ENCODE assay signal across 23 mouse cellular contexts in genomic region chr1:78426841-78427240, GRCm38 (mm10).
DNase-seq lines count a peak whose midpoint lies in the region; ATAC-seq and TF ChIP-seq lines count a peak whose summit lies in the region.
"Had no signal": no experiment of that assay in that cellular context is flagged by ENCODE, and none has a peak within 500 bp of the region (broad histone marks: within the 10 kb centered on the region; RNA-seq: fewer than 3 reads in every experiment).

No protein-coding gene starts in this region.

- no peak for TF ChIP-seq POLR2A in lung, adult 2 months (IDR thresholded peaks at IDR 0.05; ENCODE audit: borderline replicate concordance, extremely low read depth, low read depth, low read length)
- no peak for TF ChIP-seq POLR2A in olfactory bulb, adult 2 months (IDR thresholded peaks at IDR 0.05; ENCODE audit: insufficient read depth, low read depth, low read length)

- no peak for DNase-seq in embryonic facial prominence, embryonic 14.5 days (ENCODE audit: low spot score)
- DNase-seq in embryonic facial prominence, embryonic 10.5 days (ENCODE audit: low spot score) = no peak
- no peak for DNase-seq in heart, postnatal 36 days
- no peak for DNase-seq in lung, adult 2 months
- DNase-seq: cerebellum, adult 2 months; cerebellum, postnatal 14 days; gastrocnemius, postnatal 25 days; kidney, adult 11 months; kidney, postnatal 14 days; layer of hippocampus, adult 9-11 months; liver had no signal

- no peak overlapping the region for H3K4me2 ChIP-seq in embryonic facial prominence, embryonic 14.5 days (ENCODE audit: low read depth, low read length)
- H3K4me2 ChIP-seq in heart, embryonic 14.5 days (ENCODE audit: low read length) = no peak overlapping the region
- no peak overlapping the region for H3K4me2 ChIP-seq in lung, embryonic 15.5 days
- H3K4me2 ChIP-seq: forebrain, embryonic 13.5 days; hindbrain, embryonic 15.5 days; midbrain, embryonic 15.5 days; neural tube, embryonic 15.5 days; stomach, embryonic 15.5 days had no signal

- H3K4me1 ChIP-seq in embryonic facial prominence, embryonic 14.5 days (ENCODE audit: control insufficient read depth, insufficient read depth, low read length) = peaks cover 9% of the 10 kb centered on the region; the same call in 1 of the 2 replicates
- peaks cover 21% of the 10 kb centered on the region for H3K4me1 ChIP-seq in embryonic facial prominence, embryonic 10.5 days
- peaks cover 20 to 48% of the 10 kb centered on the region in 2 experiments for H3K4me1 ChIP-seq in heart, embryonic 14.5 days (ENCODE audit: control insufficient read depth in 2 of 2, insufficient read depth in 2 of 2, low read length in 2 of 2)
- peaks cover 15% of the 10 kb centered on the region; the same call in 1 of the 2 replicates for H3K4me1 ChIP-seq in lung, embryonic 15.5 days
- H3K4me1 ChIP-seq in lung, adult 2 months (ENCODE audit: control insufficient read depth, insufficient read depth, low read length) = peaks cover 2% of the 10 kb centered on the region; the same call in 1 of the 2 replicates
- H3K4me1 ChIP-seq in olfactory bulb, adult 2 months (ENCODE audit: control insufficient read depth, insufficient read depth, low read length) = peaks cover 15% of the 10 kb centered on the region
- H3K4me1 ChIP-seq: stomach, embryonic 15.5 days had no signal

- no peak for TF ChIP-seq CTCF in lung, adult 2 months (IDR thresholded peaks at IDR 0.05; ENCODE audit: insufficient read depth, low read length)
- no peak for TF ChIP-seq CTCF in olfactory bulb, adult 2 months (IDR thresholded peaks at IDR 0.05; ENCODE audit: insufficient read depth, low read depth, low read length)

- ATAC-seq in embryonic facial prominence, embryonic 14.5 days (ENCODE audit: low read depth) = no peak
- no peak for ATAC-seq in heart, embryonic 14.5 days (ENCODE audit: insufficient number of reproducible peaks, insufficient read depth, low FRiP score, low read depth)
- ATAC-seq in lung, embryonic 15.5 days (ENCODE audit: borderline replicate concordance, extremely low read depth, low FRiP score, low TSS enrichment) = no peak; the same call in 1 of the 2 replicates
- ATAC-seq: inflammation-experienced regulatory T-cells, adult 6 months; midbrain, embryonic 15.5 days; Patski had no signal

- no peak overlapping the region for H3K4me3 ChIP-seq in embryonic facial prominence, embryonic 14.5 days (ENCODE audit: low read depth, low read length)
- no peak overlapping the region for H3K4me3 ChIP-seq in embryonic facial prominence, embryonic 10.5 days
- no peak overlapping the region for H3K4me3 ChIP-seq in heart, embryonic 14.5 days (ENCODE audit: control insufficient read depth in 1 of 2, insufficient read depth in 1 of 2, low read depth in 1 of 2, low read length in 2 of 2)
- no peak overlapping the region for H3K4me3 ChIP-seq in lung, embryonic 15.5 days
- no peak overlapping the region for H3K4me3 ChIP-seq in lung, adult 2 months (replicated peaks; ENCODE audit: extremely low read depth, low read depth, low read length)
- no peak overlapping the region for H3K4me3 ChIP-seq in olfactory bulb, adult 2 months (ENCODE audit: insufficient read depth, low read depth, low read length)
- H3K4me3 ChIP-seq: forebrain, embryonic 13.5 days; hindbrain, embryonic 10.5 days; hindbrain, embryonic 15.5 days; midbrain, embryonic 15.5 days; neural tube, embryonic 15.5 days; stomach, embryonic 15.5 days had no signal

- H3K36me3 ChIP-seq in embryonic facial prominence, embryonic 14.5 days (ENCODE audit: control insufficient read depth, insufficient read depth, low read length) = peaks cover 6% of the 10 kb centered on the region; the same call in 1 of the 2 replicates
- H3K36me3 ChIP-seq in embryonic facial prominence, embryonic 10.5 days (replicated peaks) = peaks cover 36% of the 10 kb centered on the region
- H3K36me3 ChIP-seq in heart, embryonic 14.5 days (ENCODE audit: control insufficient read depth, insufficient read depth, low read length) = peaks cover 26% of the 10 kb centered on the region
- H3K36me3 ChIP-seq in lung, embryonic 15.5 days = peaks cover 4% of the 10 kb centered on the region; the same call in 1 of the 2 replicates
- H3K36me3 ChIP-seq: midbrain, embryonic 15.5 days had no signal

- no peaks in the 10 kb centered on the region for H3K27me3 ChIP-seq in embryonic facial prominence, embryonic 14.5 days (replicated peaks; ENCODE audit: control insufficient read depth, insufficient read depth, low read length)
- H3K27me3 ChIP-seq in embryonic facial prominence, embryonic 10.5 days (replicated peaks; ENCODE audit: low read depth, poor library complexity, severe bottlenecking) = no peaks in the 10 kb centered on the region
- no peaks in the 10 kb centered on the region for H3K27me3 ChIP-seq in heart, embryonic 14.5 days (ENCODE audit: control insufficient read depth, insufficient read depth, low read length)
- H3K27me3 ChIP-seq in lung, embryonic 15.5 days = no peaks in the 10 kb centered on the region
- H3K27me3 ChIP-seq: hindbrain, embryonic 15.5 days; midbrain, embryonic 15.5 days; neural tube, embryonic 15.5 days; Patski; stomach, embryonic 15.5 days had no signal

- no peaks in the 10 kb centered on the region for H3K9me3 ChIP-seq in embryonic facial prominence, embryonic 14.5 days (ENCODE audit: control insufficient read depth, low read length)
- no peaks in the 10 kb centered on the region for H3K9me3 ChIP-seq in embryonic facial prominence, embryonic 10.5 days
- H3K9me3 ChIP-seq in heart, embryonic 14.5 days (ENCODE audit: control insufficient read depth, low read length) = no peaks in the 10 kb centered on the region
- no peaks in the 10 kb centered on the region for H3K9me3 ChIP-seq in lung, embryonic 15.5 days
- H3K9me3 ChIP-seq: forebrain, embryonic 13.5 days; hindbrain, embryonic 10.5 days; hindbrain, embryonic 15.5 days; midbrain, embryonic 15.5 days; neural tube, embryonic 15.5 days; stomach, embryonic 15.5 days had no signal

- 48% methylated on average over 3 of the region's 3 CpGs for WGBS in embryonic facial prominence, embryonic 14.5 days
- WGBS in embryonic facial prominence, embryonic 10.5 days = 71% methylated on average over 3 of the region's 3 CpGs
- WGBS in heart, embryonic 14.5 days = 27% methylated on average over 3 of the region's 3 CpGs
- WGBS in lung, embryonic 15.5 days = 49% methylated on average over 3 of the region's 3 CpGs
- 49% methylated on average over 3 of the region's 3 CpGs for WGBS in lung, adult 2 months
- 55% methylated on average over 3 of the region's 3 CpGs for WGBS in olfactory bulb, adult 2 months

- H3K9ac ChIP-seq in embryonic facial prominence, embryonic 14.5 days (ENCODE audit: low read depth, low read length) = no peak overlapping the region
- no peak overlapping the region for H3K9ac ChIP-seq in heart, embryonic 14.5 days (ENCODE audit: low read length)
- no peak overlapping the region for H3K9ac ChIP-seq in lung, embryonic 15.5 days
- H3K9ac ChIP-seq: forebrain, embryonic 13.5 days; hindbrain, embryonic 15.5 days; liver, embryonic 14.5 days; midbrain, embryonic 15.5 days; neural tube, embryonic 15.5 days; stomach, embryonic 15.5 days had no signal

- 0 out of 2 replicates have a peak overlapping the region, but pooled peaks have one; percentile 30 for H3K27ac ChIP-seq in embryonic facial prominence, embryonic 14.5 days (replicated peaks; ENCODE audit: low read depth, low read length)
- H3K27ac ChIP-seq in embryonic facial prominence, embryonic 10.5 days (replicated peaks) = no peak overlapping the region
- peak overlapping the region; percentile 62 to 82; a peak in 3 of 4 replicates for H3K27ac ChIP-seq in heart, embryonic 14.5 days (replicated peaks in 1 of 2; ENCODE audit: control insufficient read depth in 1 of 2, insufficient read depth in 1 of 2, low read depth in 2 of 2, low read length in 2 of 2)
- H3K27ac ChIP-seq in lung, embryonic 15.5 days = peak overlapping the region; percentile 67
- 0 out of 2 replicates have a peak overlapping the region, but pooled peaks have one; percentile 44 for H3K27ac ChIP-seq in olfactory bulb, adult 2 months (ENCODE audit: insufficient read depth, low read depth, low read length)
- H3K27ac ChIP-seq: forebrain, embryonic 13.5 days; hindbrain, embryonic 10.5 days; hindbrain, embryonic 15.5 days; liver, embryonic 14.5 days; midbrain, embryonic 15.5 days; neural tube, embryonic 15.5 days; stomach, embryonic 15.5 days had no signal

- intact Hi-C loops in heart, postnatal 36 days (cut with DNase I) = loop anchor here (10.0 kb wide), 1 partner anchor 482 kb away; no protein-coding TSS in a partner anchor
